Mouse (Mus musculus): ENCODE results near the gene Pi4k2b.
"Not testable (repeated sequence)": the region's sequence is repeated elsewhere in the genome, so short reads cannot be mapped to it uniquely, and the experiment has no call there.

Pi4k2b gene

DNA sequence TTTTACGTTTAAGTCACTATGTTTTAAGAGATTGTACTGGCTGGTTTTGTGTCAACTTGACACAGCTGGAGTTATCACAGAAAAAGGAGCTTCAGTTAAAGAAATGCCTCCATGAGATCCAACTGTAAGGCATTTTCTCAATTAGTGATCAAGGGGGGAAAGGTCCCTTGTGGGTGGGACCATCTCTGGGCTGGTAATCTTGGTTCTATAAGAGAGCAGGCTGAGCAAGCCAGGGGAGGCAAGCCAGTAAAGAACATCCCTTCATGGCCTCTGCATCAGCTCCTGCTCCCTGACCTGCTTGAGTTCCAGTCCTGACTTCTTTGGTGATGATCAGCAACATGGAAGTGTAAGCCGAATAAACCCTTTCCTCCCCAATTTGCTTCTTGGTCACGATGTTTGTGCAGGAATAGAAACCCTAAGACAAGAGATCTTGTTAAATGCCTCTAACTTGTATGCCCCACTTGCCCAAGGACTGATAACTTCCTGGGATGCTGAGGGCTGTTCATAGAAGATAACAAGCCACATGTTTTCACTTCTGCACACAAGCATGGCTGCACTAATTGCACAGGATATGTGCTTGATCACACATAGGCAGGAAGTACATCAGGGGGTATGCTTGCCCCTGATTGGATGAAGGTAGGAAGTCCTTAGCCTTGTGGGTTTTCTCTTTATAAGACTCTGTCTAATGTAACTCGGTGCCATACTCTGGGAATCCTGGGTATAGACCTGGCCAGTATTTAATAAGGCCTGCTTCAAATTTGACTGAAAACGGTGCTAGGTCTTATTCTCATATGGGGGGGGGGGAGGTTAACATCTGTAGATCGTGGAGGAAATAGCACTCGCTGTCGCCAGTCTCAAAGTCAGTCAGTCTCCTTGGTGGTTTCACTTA lies 35.3 kb downstream of the Pi4k2b start:
- not testable (repeated sequence) for DNase-seq (ENCODE audit: low spot score)

DNA sequence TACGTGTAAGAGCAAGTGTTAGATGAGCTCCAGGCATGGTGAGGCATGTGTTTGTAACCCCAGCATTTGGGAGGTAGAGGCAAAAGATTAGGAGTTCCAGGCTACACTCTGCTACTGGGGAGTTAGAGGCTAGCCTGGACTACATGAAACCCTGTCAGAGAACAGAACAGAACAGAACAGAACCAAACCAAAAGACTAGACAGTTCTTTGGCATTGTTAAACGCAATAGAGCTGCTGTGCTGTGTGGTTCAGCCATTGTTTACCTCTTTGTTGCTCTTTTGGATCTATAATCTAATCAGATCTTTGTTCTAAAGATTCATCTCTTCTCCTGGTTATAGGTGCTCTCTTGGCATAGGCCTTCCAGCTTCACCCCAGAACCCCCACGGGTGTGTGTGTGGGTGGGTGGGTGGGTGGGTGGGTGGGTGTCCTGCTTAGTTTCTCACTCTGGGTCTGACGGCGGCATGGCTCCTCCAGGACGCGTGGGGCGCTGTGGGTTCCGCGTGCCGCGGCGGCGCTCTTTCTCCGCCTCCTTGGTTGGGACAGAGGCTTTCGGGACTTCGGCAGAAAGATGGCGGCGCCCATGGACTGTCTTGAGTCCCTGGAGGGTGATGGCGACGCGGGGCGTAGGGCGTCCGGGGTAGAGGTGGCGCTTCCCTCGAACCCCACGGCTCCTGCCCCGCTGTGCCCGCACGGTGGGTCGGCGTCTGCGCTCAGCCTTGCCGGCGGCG lies 41.3 kb downstream of the Pi4k2b start:
- DNase-seq (ENCODE audit: low spot score), result peak; percentile 86

GRCm38 (mm10) chr5:52783251-52783620 lies 41.9 kb downstream of the Pi4k2b start:
- no peak for DNase-seq (ENCODE audit: low spot score)

- no peak for DNase-seq (ENCODE audit: low spot score)
Measured at GRCm38 (mm10) chr5:52783957-52784356, 42.6 kb downstream of the Pi4k2b start.

DNA sequence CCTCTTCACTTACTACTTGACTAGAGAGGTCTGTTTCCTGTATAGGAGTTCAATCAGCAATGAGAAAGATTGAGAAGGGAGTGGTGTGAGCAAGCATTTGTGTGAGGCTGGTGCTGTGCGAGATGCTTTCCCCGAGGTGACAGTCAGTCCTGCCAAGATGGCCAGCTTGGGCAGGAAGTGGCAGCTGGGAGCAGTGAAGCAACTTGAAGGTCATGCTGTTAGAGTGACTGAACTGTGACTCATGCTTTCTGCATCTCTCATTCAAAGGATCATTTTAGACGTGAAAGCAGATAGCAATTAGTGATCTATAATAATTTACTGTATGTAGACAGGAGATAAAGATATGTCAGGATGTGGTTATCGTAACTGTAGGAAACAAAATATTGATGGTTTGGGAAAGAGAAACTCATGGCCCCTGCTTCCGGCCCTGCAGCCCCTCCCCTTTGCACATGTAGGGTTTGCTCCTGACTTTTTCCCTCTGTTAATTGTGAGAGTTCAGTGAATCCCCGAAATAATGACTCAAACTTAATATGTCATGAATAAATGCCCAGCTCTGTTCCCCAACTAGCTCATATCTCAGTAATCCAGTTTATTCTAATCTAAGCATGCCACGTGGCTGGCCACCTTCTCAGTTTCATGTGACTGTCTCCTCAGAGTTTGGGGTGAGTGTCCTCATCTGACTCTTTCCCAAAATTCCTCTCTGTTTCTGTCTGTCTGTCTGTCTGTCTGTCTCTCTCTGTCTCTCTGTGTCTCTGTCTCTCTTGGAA lies 45.4 kb downstream of the Pi4k2b start:
- no peak for DNase-seq (ENCODE audit: low spot score)

DNA sequence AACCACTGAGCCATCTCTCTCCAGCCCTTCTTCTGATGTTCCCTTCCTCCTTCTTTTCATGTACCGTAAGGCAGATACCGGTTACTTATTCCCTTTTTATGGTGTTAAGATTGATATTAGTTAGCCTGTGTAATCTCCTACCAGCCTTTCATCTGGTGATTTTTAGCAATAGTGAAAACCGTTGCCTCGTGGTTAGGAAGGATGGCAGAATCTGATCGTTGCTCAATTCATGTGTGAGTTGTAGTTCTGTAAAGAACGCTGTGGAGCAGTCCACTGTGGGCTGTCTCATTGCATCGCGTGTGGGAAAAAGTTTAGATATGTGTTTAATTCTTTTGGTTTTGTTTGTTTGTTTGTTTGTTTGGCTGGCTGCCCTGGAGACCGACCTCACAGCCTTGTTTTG lies 51.9 kb downstream of the Pi4k2b start:
- no peak for DNase-seq (ENCODE audit: low spot score)

GRCm38 (mm10) chr5:52794109-52794508 lies 52.7 kb downstream of the Pi4k2b start:
- no peak for DNase-seq (ENCODE audit: low spot score)

DNA sequence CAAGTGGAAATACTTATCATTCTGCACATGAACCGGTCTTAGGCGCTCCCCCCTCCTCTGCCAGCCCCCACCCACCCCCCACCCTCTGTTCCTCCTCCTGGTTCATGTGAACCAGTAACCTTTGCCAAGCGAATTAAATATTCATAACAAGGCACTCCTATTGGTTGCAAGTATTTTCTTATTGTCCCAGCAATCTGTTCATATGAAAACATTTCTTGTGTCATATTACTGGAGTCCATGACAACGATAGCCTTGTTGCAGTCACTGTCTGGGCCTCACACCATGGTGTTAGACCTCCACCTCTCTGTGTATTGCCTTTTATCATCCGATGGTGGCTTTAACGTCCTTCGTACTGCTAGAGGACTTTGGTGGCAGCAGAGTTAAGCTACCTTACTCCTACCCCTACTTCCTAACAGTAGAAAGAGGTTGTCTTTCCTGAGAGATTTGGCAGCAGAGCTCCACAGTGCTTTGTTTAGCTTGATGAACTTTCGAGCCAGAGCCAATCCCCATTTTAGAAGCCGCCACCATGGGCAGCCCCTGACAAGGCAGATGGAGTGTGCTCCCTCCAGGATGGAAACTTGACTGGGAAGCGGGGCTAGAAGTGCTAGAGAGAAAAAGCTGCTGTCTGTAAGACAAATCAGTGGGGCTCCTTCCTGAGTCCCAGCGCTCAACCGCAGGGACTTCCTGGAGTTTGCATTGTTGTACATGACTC lies 58.1 kb downstream of the Pi4k2b start:
- no peak for DNase-seq (ENCODE audit: low spot score)

DNA sequence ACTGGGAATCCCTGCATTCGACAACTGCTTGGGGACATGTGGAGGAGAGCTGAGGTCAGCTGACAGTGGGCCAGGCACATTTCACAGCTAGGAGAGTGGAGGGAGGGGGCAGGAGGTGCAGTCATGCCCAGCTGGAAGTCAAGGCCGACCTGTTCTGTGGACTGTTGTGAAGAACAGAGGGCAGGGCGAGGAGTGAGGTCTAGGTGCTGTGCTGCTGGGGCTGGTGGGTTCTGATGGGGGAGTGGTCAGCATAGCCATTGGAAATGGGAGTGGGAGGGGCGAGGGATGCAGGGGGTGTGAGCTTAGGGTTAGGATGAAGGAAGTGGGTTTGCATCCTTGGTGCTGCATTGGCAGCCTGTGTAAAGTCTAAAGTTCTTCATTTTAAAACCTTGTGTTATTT lies 64.4 kb downstream of the Pi4k2b start:
- no peak for DNase-seq (ENCODE audit: low spot score)

GRCm38 (mm10) chr5:52806349-52806748 lies 65.0 kb downstream of the Pi4k2b start:
- no peak for DNase-seq (ENCODE audit: low spot score)

DNA sequence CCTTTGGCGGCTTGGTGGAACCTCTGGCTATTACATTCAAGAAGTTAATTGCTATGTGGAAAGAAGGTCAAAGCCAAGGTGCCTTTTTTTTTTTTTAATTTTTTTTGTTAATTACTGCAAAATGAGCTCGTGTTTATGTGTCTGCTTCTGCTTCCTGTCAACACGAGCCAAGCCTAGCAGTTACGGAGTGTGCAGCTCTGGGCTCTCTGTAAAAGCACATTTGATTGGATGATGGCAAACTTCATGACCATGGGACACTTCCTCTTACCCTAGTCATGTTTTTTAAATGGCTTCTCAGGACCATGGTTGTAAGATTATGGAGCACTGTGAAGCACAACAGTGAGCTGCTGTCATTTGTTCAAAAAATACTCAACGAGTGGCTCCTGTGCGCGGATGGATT lies 65.7 kb downstream of the Pi4k2b start:
- DNase-seq (ENCODE audit: low spot score), result no peak

- no peak for DNase-seq (ENCODE audit: low spot score)
Measured at GRCm38 (mm10) chr5:52810446-52810845, 69.1 kb downstream of the Pi4k2b start.

GRCm38 (mm10) chr5:52811056-52811455 lies 69.7 kb downstream of the Pi4k2b start:
- DNase-seq (ENCODE audit: low spot score), result no peak

DNA sequence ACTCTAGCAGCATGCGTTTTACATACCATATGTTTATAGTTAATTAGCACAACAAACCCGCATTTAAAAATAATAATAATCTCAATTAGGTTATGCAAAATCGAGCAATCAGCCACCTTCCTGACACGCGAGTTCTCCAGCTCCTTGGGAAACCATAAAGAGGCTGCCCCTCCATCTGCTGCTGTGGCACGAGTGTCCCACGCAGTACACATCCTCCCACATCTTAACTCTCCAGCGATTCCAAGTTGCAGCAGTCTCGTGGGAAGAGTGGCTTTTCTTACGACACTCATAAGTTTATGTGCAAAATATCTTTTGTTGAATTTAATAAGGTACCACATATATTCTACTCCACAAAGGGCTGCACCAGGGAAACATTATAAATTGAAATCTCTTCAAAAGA lies 71.1 kb downstream of the Pi4k2b start:
- no peak for DNase-seq (ENCODE audit: low spot score)

GRCm38 (mm10) chr5:52813312-52813711 lies 71.9 kb downstream of the Pi4k2b start:
- no peak for DNase-seq (ENCODE audit: low spot score)

GRCm38 (mm10) chr5:52818676-52819075 lies 77.3 kb downstream of the Pi4k2b start:
- DNase-seq (ENCODE audit: low spot score), result no peak

All from ovary, postnatal 36 days (tissue).